Mouse (Mus musculus) thymus, adult 2 months (tissue): ENCODE data around the gene Ston2. TPM values are rescaled to one million over a fixed set of nuclear protein-coding genes. Genes with fewer than 3 reads are reported as not detected.

ENCODE experiments used
- DNase-seq: peaks from one replicate; pipeline ENCODE4 v3.0.0; 2021
- H3K27ac ChIP-seq: fragments of 200-500 bp; 2 replicates; pipeline ENCODE4 v1.5.1; 2012; ENCODE audit warnings: low read length, control low read depth; ENCODE audit not compliant: control insufficient read depth, insufficient read depth
- H3K27me3 ChIP-seq: fragments of 200-500 bp; 2 replicates; pipeline ENCODE4 v1.6.1; 2012; ENCODE audit warnings: mild to moderate bottlenecking, low read length, moderate library complexity, mixed read lengths; ENCODE audit not compliant: control insufficient read depth, insufficient read depth
- H3K36me3 ChIP-seq: fragments of 200-500 bp; 2 replicates; pipeline ENCODE4 v1.6.1; 2012; ENCODE audit warnings: mild to moderate bottlenecking, low read length, moderate library complexity; ENCODE audit not compliant: control insufficient read depth, insufficient read depth
- H3K4me1 ChIP-seq: fragments of 200-500 bp; replicated peaks from 2 replicates; pipeline ENCODE4 v1.6.1; 2012; ENCODE audit warnings: low read length; ENCODE audit not compliant: control insufficient read depth, insufficient read depth
- H3K4me3 ChIP-seq: fragments of 200-500 bp; 2 replicates; pipeline ENCODE4 v1.5.1; 2012; ENCODE audit warnings: mild to moderate bottlenecking, low read length, control low read depth, moderate library complexity; ENCODE audit not compliant: control insufficient read depth, insufficient read depth
- CTCF ChIP-seq: fragments of 200-500 bp; IDR thresholded peaks from 2 replicates; pipeline ENCODE4 v1.5.1; 2012; ENCODE audit warnings: mild to moderate bottlenecking, control low read depth, low read length, moderate library complexity, borderline replicate concordance; ENCODE audit not compliant: control insufficient read depth, poor library complexity, insufficient read depth; ENCODE audit errors: extremely low read depth
- POLR2A ChIP-seq: fragments of 200-500 bp; IDR thresholded peaks from 2 replicates; pipeline ENCODE4 v1.6.1; 2012; ENCODE audit warnings: mild to moderate bottlenecking, low read length, control low read depth, moderate library complexity; ENCODE audit not compliant: control insufficient read depth, poor library complexity, insufficient read depth; ENCODE audit errors: extremely low read depth
- WGBS: fragments of 180-500 bp; shearing (Covaris S2); methylation state at CpG from one replicate; pipeline ENCODE4 v1.1.7; 2018; 5-methylcytosine and 5-hydroxymethylcytosine counted together
- polyA plus RNA-seq: library from polyadenylated mRNA; depleted of rRNA; stranded (reverse); fragments of >200 nt; gene quantifications from 2 replicates; pipeline ENCODE4 v1.2.3, GENCODE M21; 2012

The Ston2 gene
- polyA plus RNA-seq, 1 experiment: 17.5 TPM

GRCm38 (mm10) chr12:91815990-91816389 is 27.8 kb upstream of the Ston2 start:
- TF ChIP-seq CTCF (0 out of 2 replicates have a peak, but pooled peaks have one; percentile 27), POLR2A (no peak)
- H3K4me3 ChIP-seq: no peak overlapping the region
- peaks cover 57% of the 10 kb centered on the region for H3K36me3 ChIP-seq
- no peak overlapping the region for H3K27ac ChIP-seq
- H3K27me3 ChIP-seq: no peaks in the 10 kb centered on the region
- peak; percentile 55 for DNase-seq
- WGBS: 39% methylated on average over 10 of the region's 10 CpGs
- H3K4me1 ChIP-seq: no peaks in the 10 kb centered on the region

GRCm38 (mm10) chr12:91815552-91815951 is 27.4 kb upstream of the Ston2 start:
- no peak for DNase-seq
- 98% methylated on average over 11 of the region's 11 CpGs for WGBS
- H3K36me3 ChIP-seq: peaks cover 61% of the 10 kb centered on the region
- no peaks in the 10 kb centered on the region for H3K4me1 ChIP-seq
- no peak overlapping the region for H3K27ac ChIP-seq
- no peak for TF ChIP-seq POLR2A
- TF ChIP-seq CTCF: no peak
- H3K4me3 ChIP-seq: no peak overlapping the region
- no peaks in the 10 kb centered on the region for H3K27me3 ChIP-seq

GRCm38 (mm10) chr12:91808911-91809310 is 20.7 kb upstream of the Ston2 start:
- DNase-seq: no peak
- 96% methylated on average over 8 of the region's 8 CpGs for WGBS
- H3K36me3 ChIP-seq: peaks cover 50% of the 10 kb centered on the region
- TF ChIP-seq POLR2A: no peak
- TF ChIP-seq CTCF: no peak
- no peak overlapping the region for H3K27ac ChIP-seq
- no peaks in the 10 kb centered on the region for H3K4me1 ChIP-seq
- no peak overlapping the region for H3K4me3 ChIP-seq
- no peaks in the 10 kb centered on the region for H3K27me3 ChIP-seq

GRCm38 (mm10) chr12:91807761-91808160 is 19.6 kb upstream of the Ston2 start:
- Histone ChIP-seq H3K4me1 (no peaks in the 10 kb centered on the region), H3K27ac (no peak overlapping the region), H3K27me3 (no peaks in the 10 kb centered on the region), H3K4me3 (no peak overlapping the region), H3K36me3 (peaks cover 38% of the 10 kb centered on the region)
- DNase-seq: no peak
- TF ChIP-seq CTCF (no peak), POLR2A (no peak)
- 61% methylated on average over 6 of the region's 6 CpGs for WGBS

GRCm38 (mm10) chr12:91807095-91807494 is 18.9 kb upstream of the Ston2 start:
- TF ChIP-seq CTCF (no peak), POLR2A (no peak)
- H3K27ac ChIP-seq: no peak overlapping the region
- H3K4me3 ChIP-seq: no peak overlapping the region
- H3K27me3 ChIP-seq: no peaks in the 10 kb centered on the region
- WGBS: 45% methylated on average over 11 of the region's 11 CpGs
- peaks cover 36% of the 10 kb centered on the region for H3K36me3 ChIP-seq
- no peaks in the 10 kb centered on the region for H3K4me1 ChIP-seq
- no peak for DNase-seq

GRCm38 (mm10) chr12:91804262-91804661 is 16.1 kb upstream of the Ston2 start:
- H3K36me3 ChIP-seq: peaks cover 8% of the 10 kb centered on the region
- no peak for DNase-seq
- no peaks in the 10 kb centered on the region for H3K27me3 ChIP-seq
- WGBS: 78% methylated on average over 3 of the region's 3 CpGs
- H3K27ac ChIP-seq: no peak overlapping the region
- no peak overlapping the region for H3K4me3 ChIP-seq
- no peak for TF ChIP-seq POLR2A
- no peak for TF ChIP-seq CTCF
- no peaks in the 10 kb centered on the region for H3K4me1 ChIP-seq

- Histone ChIP-seq H3K27me3 (no peaks in the 10 kb centered on the region), H3K36me3 (no peaks in the 10 kb centered on the region), H3K27ac (no peak overlapping the region), H3K4me3 (no peak overlapping the region), H3K4me1 (no peaks in the 10 kb centered on the region)
- 90% methylated on average over 13 of the region's 13 CpGs for WGBS
- DNase-seq: no peak
- no peak for TF ChIP-seq POLR2A
- TF ChIP-seq CTCF: no peak
These were observed 15.2 kb upstream of the Ston2 start for GRCm38 (mm10) chr12:91803207-91803932.
